Mouse (Mus musculus): ENCODE data around the gene Dlgap1.

DNA sequence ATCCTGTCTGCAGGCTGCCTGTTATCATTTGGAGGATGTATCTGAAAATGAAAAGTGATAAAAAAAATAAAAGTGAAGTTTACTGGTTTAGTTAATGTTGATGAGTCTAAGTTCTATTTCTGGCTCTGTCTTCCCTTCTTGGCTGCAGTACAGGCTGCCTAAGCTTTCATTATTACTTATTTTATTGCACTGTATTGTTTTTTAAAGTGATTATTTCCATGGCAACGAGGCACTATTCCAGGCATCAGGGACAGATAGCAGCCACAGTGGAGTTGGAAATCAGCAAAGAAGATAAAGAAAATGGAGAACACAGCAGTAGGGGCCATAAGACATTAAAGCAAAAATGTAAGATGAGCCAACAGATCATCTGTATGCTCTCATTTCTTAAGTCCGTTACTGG is 66.0 kb downstream of the Dlgap1 start:
- no peak for TF ChIP-seq CTCF (IDR thresholded peaks at IDR 0.05; ENCODE audit: low read depth)
- no peak for TF ChIP-seq EP300 (IDR thresholded peaks at IDR 0.05; ENCODE audit: low read depth)
